Mouse (Mus musculus): ENCODE results near the gene Cyp2c23. TPM values are rescaled to one million over a fixed set of nuclear protein-coding genes. Genes with fewer than 3 reads are reported as not detected.
A peak's percentile ranks its signal among the peaks of the same experiment; 100 is the strongest.

Cyp2c23 gene
- total RNA-seq, 2 experiments from 2014 or later = 0.16 to 0.37 TPM

DNA sequence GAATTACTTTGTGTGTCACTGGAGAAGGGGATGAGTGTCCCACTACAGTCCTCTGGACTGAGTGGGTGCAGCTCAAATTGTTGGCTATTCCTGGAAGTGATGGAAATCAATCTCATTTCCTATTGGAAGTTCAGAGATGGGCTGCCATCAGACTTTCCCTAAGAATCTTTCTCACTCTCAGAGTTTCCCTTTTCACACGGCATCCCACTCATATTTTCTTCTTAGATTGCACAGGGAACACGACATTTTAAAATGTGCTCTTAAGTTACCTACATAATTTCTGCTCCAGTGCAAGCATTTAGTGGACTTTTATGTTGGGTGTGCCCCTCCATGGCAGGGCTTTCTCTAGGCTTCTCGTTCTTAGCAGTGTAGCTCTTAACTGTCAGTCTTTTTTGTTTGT, 51.2 kb downstream of the Cyp2c23 start:
- DNase-seq (ENCODE audit: low spot score in 2 of 2) = peak in 1 of 2 experiments; percentile 27
- intact Hi-C loops (cut with DNase I) = no loop called here

DNA sequence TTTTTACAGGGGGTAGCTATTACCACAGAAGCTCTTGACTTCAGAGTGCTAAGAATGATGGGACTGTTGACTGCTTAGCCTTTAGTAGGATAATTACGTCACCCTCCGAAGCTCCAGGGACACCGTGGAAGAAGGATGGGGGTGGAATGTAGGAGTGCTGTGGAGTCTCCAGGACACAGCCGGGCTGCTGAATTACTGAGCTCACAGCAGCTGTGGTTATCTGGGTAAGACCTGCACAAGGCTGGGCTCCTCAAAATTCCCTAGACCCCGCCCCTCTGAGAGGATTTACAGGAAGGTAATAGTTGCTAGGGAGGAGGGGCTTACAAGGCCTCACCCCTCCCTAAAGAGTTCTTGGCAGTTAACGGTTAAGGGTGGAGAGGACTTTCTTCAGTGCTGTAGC, 52.3 kb downstream of the Cyp2c23 start:
- intact Hi-C loops (cut with DNase I) = no loop called here
- DNase-seq (ENCODE audit: low spot score in 2 of 2) = peak in 1 of 2 experiments; percentile 38

DNA sequence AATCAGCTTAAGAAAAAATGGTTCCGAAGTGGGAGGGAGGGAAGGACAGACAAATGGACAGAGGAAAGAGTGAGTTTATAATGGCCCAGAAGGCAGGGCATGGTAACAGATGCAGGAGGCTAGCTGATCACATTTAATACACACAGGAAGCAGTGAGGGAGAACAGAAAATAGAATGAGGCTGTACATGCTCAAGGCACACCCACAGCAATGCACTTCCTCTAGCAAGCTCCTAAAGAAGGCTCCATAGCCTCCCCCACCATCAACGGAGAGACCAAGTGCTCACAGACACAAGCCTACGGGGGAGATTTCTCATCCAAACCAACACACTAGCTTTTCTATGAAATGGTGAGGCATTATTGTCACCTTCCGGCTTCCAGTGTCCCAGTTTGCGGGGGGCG, 54.8 kb downstream of the Cyp2c23 start:
- DNase-seq (ENCODE audit: low spot score in 2 of 2) = peak in 1 of 2 experiments; percentile 70
- intact Hi-C loops (cut with DNase I) = no loop called here

DNA sequence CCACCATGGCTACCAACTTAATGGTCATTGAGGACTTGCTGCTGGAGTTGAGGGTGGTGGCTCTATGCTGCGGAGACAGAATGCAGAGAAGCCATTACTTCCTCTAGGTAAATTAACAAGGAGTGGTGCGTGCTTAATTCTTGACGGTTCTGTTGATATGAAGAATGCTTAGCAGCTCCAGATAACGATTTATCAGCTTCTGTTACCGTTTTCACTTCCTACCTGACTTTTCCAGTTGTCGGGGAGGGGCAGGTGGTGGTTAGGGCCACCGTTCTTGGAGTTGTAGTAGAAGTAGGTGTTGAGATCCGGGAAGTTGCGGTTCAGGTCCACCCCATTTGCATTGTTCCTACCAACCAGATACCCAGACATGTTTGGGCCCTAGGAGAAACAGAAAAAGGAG, 55.3 kb downstream of the Cyp2c23 start:
- no peak for DNase-seq (ENCODE audit: low spot score in 2 of 2)
- intact Hi-C loops (cut with DNase I) = no loop called here

DNA sequence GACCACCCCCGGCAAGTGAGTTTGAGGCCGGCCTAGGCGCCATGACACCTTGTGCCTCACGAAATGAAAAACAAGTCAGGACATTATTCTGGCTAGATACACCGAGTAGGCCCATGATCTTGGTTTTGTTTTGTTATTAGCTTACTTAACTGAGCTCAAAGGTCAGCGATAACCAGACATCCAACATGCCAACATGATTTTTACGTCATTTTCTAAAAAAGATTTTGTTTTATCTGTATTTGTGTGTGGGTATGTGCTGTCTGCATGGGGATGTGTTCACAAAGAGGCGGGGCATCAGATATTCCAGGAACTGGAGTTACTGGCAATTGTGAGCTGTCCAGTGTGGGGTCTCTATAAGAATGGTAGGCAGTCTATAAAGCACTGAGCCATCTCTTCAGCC, 56.9 kb downstream of the Cyp2c23 start:
- no peak for DNase-seq (ENCODE audit: low spot score in 2 of 2)
- intact Hi-C loops (cut with DNase I) = no loop called here

DNA sequence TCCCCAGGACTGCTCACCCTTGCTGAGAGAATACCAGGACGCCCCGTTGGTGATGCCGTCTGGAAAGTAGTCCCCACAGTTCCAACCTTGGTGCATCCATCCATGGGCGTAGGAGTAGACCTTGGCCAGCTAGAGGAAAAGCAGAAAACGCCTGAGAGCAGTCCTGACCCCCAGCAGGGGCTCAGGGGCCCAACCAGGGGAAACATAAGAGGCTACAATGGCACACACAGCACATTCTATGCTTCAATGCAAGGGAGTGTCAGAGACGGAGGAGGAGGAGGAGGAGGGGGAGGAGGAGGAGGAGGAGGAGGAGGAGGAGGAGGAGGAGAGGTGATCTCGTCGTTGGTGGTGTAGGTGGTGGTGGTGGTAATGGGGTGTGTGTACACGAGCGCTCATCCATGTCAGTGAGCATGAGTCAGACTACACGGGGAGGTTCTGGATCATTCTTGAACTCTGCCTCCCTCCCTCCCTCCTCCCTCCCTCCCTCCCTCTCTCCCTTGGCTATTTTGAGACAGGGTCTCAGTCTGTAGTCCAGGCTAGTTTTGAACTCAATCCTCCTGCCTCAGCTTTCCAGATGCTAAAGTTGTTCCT, 60.5 kb downstream of the Cyp2c23 start:
- no peak for DNase-seq (ENCODE audit: low spot score in 2 of 2)
- intact Hi-C loops (cut with DNase I) = no loop called here

DNA sequence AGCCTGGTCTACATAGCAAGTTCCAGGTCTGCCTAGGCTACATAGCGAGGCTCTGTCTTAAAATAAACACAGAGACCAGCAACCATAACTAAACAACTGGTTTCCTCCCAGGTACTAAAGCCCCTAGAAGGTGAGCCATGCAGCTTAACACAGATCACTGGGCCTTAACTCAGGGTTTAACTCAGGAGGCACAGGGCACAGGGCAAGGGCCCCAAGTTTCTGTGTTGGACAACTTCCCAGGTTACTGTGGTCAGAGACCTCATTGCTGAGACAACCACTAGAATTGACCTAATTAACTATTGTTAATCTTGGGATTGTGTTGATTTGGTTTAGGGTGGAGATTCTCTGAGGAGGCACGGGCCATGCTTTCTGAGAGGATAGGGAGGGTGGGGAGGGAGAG, 62.5 kb downstream of the Cyp2c23 start:
- intact Hi-C loops (cut with DNase I) = no loop called here
- DNase-seq (ENCODE audit: low spot score in 2 of 2) = no peak

DNA sequence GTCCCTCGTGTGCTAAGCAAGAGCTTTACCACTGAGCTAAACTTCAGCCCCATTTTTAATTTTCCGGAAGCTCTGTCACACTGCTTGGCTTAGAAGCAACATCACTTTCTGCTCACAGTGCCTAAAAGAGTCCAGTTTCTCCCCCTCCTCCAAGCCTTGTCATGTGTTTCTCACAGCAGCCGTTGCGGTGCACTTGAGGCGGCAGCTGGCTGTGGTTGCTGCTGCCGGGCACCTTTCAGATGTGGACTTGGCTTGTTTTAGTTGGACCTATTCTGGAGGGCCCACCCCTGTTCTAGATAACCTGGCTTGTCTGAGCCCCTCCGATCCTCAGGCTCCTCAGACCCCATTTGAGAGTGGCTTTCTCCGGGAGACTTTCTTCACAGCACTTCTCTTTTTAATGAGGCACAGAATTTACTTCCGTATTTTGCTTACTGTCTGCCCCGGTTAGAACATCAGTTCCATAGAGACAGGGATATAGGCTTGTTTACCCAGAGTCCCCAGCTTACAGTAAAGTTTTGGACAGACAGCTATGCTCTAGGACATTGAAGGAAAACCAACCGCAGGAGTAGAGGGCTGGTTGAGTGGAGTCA, 63.4 kb downstream of the Cyp2c23 start:
- DNase-seq (ENCODE audit: low spot score in 2 of 2) = no peak
- intact Hi-C loops (cut with DNase I) = no loop called here

DNA sequence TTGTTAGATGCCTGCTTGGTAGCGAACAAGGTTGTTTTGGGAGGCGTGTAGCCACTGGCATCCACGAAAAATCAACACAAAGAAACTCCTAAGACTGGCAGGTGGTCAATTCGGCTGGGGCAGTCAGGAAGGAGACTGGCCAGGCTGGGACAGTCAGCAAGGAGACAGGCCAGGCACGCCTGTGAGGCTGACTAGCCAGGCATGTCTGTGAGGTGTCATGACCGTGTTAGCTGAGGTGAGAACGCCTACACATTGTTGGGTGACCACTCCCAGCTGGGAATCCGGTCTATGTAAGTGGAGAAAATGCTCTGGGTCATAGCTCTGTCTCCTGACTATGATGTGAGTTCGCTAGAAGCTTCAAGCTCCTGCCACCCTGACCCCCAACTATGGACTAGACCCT, 66.2 kb downstream of the Cyp2c23 start:
- DNase-seq (ENCODE audit: low spot score in 2 of 2) = no peak
- intact Hi-C loops (cut with DNase I) = no loop called here

DNA sequence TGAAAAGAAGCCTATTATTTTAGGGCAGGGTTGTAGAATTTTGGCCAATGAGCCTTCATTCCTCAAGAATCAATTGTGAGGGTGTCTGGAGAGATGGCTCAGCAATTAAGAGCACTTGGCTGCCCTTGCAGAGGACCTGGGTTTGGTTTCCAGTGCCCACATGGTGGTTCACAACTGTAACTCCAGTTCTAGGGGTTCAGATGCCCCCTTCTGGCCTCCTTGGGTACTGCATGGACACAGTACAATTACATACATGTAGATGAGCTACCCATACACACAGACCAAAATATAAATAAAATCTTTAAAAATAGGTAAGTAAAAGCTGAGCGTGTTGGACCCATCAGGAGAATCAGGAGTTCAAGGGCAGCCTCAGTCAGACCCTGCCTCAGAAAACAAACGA, 67.8 kb downstream of the Cyp2c23 start:
- DNase-seq (ENCODE audit: low spot score in 2 of 2) = no peak
- intact Hi-C loops (cut with DNase I) = no loop called here

DNA sequence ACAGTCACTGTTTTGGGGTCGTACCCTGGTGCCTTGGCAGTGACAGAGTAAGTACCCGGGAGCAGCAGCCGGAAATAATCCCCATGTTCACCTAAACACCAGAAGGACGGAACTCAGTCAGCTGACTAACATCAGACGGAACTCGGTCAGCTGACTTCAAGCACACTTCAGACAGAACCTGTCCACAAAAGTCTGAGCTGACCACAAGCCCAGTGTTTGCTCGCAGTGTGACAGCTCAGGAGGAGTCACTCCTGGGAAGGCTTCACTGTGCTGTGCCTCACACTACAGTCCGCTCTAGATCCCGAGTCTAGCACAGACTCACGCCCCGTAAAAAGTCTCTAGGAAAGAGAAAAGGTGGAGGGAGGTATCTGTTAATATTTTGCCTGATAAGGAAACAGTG, 69.0 kb downstream of the Cyp2c23 start:
- intact Hi-C loops (cut with DNase I) = no loop called here
- DNase-seq (ENCODE audit: low spot score in 2 of 2) = no peak

DNA sequence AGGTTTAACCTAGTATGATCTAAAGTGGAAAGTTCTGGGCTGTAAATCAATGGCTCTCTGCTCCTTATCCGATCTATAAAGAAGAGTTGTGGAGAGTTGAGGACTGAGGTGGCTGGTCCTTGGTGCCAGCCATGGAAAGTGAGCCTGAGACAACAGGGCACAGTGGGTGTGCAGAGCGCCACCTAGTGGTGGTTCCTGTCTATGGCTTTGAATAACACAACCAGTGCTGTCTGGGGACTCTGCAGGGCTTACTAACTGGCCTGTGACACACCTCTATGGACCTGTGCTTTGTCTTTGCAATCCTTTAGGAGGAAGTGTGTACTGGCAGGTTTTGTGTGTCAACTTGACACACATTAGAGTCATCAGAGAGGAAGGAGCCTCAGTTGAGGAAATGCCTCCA, 69.8 kb downstream of the Cyp2c23 start:
- intact Hi-C loops (cut with DNase I) = loop anchor here (2.0 to 5.0 kb wide), 2 partner anchors 107 to 126 kb away; no protein-coding TSS in a partner anchor
- peak; percentile 72 for DNase-seq (ENCODE audit: low spot score in 2 of 2)

DNA sequence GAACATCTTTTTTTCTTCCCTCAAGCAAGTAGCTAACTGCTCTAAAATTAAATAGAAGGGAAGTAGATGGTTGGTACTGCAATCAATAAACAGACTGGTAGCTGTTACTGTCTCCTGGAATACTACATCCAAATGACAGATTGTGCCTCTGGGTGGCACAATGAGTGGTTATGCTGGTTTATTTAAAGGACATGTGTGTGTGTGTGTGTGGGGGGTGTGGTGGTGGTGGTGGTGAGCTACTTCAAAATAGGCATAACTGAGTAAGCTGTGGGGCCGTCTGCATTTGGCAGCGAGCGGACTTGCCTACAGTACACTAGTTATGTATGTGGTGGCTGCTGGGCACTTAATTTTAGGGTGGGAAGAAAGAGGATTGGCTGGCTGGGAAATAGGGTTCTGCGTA, 71.1 kb downstream of the Cyp2c23 start:
- peak; percentile 54 to 93 for DNase-seq (ENCODE audit: low spot score in 2 of 2)
- intact Hi-C loops (cut with DNase I) = loop anchor here (2.0 to 5.0 kb wide), 2 partner anchors 106 to 125 kb away; no protein-coding TSS in a partner anchor

DNA sequence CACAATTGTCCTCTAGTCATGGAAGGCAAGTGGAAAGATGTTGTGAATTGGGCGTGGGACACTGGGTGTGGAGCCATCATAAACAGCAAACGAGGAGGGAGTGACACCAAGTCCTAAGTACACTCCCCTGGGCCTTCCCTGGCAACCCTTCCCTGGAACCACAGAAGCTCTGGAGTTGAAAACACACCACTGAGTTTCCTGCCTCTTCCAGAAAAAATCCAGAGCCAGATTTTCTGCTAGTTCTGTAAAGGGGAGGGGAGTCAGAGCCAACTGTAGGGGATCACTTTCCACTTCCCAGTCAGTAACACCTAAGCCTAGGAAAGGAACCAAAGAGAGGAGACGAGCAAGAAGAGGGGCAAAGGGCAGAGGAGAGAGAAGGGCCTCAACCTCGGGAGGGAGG, 71.6 kb downstream of the Cyp2c23 start:
- no peak for DNase-seq (ENCODE audit: low spot score in 2 of 2)
- intact Hi-C loops (cut with DNase I) = loop anchor here (5.0 kb wide), 1 partner anchor 105 kb away; no protein-coding TSS in a partner anchor

DNA sequence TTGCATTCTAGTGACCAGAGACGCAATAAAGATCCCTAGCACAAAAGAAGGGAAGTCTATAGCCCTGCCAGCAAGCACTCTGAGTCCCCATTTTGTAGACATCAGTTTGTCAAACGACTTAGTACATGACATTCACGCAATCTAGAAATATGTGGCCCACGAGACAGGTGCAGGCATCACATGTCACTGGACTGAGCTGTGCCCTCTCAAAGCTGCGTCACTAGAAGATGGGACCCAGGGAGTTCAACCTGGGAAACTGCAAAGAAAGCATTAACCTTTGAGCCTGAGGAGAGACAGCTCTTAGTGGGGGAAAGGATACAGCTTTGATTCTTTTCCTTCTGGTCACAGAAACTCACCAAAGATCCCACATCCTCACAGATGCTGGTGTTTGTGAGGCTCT, 73.7 kb downstream of the Cyp2c23 start:
- no peak for DNase-seq (ENCODE audit: low spot score in 2 of 2)
- intact Hi-C loops (cut with DNase I) = loop anchor here (5.0 kb wide), 1 partner anchor 103 kb away; no protein-coding TSS in a partner anchor

Other genes starting within 250 kb of the Cyp2c23 start
- gene Abcc2, start 247.0 kb downstream of the Cyp2c23 start, total RNA-seq (2021) = under 1 TPM; 0.07 to 0.09 TPM
- gene Dnmbp, start 89.0 kb downstream of the Cyp2c23 start, total RNA-seq (2021) = 10 to 100 TPM in 1 of 2 experiments, 1 to 10 TPM in 1; 10.0 to 13.3 TPM
- gene Cpn1, start 42.7 kb downstream of the Cyp2c23 start, total RNA-seq (2021) = under 1 TPM; 0.18 to 0.43 TPM
- 10 to 100 TPM; 21.4 to 25.5 TPM for gene Erlin1, start 40.6 kb upstream of the Cyp2c23 start, total RNA-seq (2021)
- gene Chuk, start 78.3 kb upstream of the Cyp2c23 start, total RNA-seq (2021) = 10 to 100 TPM; 42.2 to 54.8 TPM
- 10 to 100 TPM; 17.5 to 18.2 TPM for gene Cwf19l1, start 106.7 kb upstream of the Cyp2c23 start, total RNA-seq (2021)
- 10 to 100 TPM; 62.9 to 65.0 TPM for gene Bloc1s2, start 117.2 kb upstream of the Cyp2c23 start, total RNA-seq (2021)
- gene Pkd2l1, start 163.2 kb upstream of the Cyp2c23 start, total RNA-seq (2021) = under 1 TPM; 0.14 to 0.16 TPM
- gene Scd3, start 174.1 kb upstream of the Cyp2c23 start, total RNA-seq (2021) = 1 to 10 TPM; 2.2 to 3.2 TPM